Mouse (Mus musculus) lung, postnatal 0 days (tissue): ENCODE results near the gene Catip.

ENCODE experiments used
- CTCF ChIP-seq: IDR thresholded peaks from 2 replicates; pipeline ENCODE4 v1.5.1; 2016; ENCODE audit warnings: antibody characterized with exemption, mild to moderate bottlenecking
- EP300 ChIP-seq: IDR thresholded peaks from 2 replicates; pipeline ENCODE4 v1.6.1; 2016; ENCODE audit warnings: antibody characterized with exemption, mild to moderate bottlenecking, control low read depth

- TF ChIP-seq CTCF (no peak), EP300 (no peak)
These were observed 33.4 kb downstream of the Catip start for GRCm38 (mm10) chr1:74395290-74395689.
